ENCODE assay signal across 9 mouse cellular contexts in genomic region chr6:134773961-134774360, GRCm38 (mm10). TPM values are rescaled to one million over a fixed set of nuclear protein-coding genes. Genes with fewer than 3 reads are reported as not detected.
DNase-seq lines count a peak whose midpoint lies in the region; ATAC-seq and TF ChIP-seq lines count a peak whose summit lies in the region.
"Had no signal": no experiment of that assay in that cellular context is flagged by ENCODE, and none has a peak within 500 bp of the region (broad histone marks: within the 10 kb centered on the region; RNA-seq: fewer than 3 reads in every experiment).

No protein-coding gene starts in this region.

- no peaks in the 10 kb centered on the region for H3K36me3 ChIP-seq in stomach, embryonic 16.5 days (ENCODE audit: control insufficient read depth, insufficient read depth, low read length)
- H3K36me3 ChIP-seq in midbrain, embryonic 11.5 days (ENCODE audit: control insufficient read depth, insufficient read depth, low read length) = no peaks in the 10 kb centered on the region
- H3K36me3 ChIP-seq: limb, embryonic 12.5 days had no signal

- DNase-seq in NIH3T3 (ENCODE audit: low read depth) = peak; percentile 27
- peak; percentile 77 for DNase-seq in brain, embryonic 14.5 days (ENCODE audit: low read depth)
- peak; percentile 70 to 75 for DNase-seq in heart, adult 18-20 months
- DNase-seq in kidney, postnatal 14 days = peak; percentile 29
- DNase-seq in midbrain, embryonic 11.5 days (ENCODE audit: low spot score, missing footprints) = no peak
- DNase-seq in Muller cell, postnatal 12 days (ENCODE audit: inconsistent ontology term) = no peak

- peak overlapping the region; percentile 70 for H3K27ac ChIP-seq in stomach, embryonic 16.5 days (ENCODE audit: low read length)
- H3K27ac ChIP-seq in midbrain, embryonic 11.5 days (ENCODE audit: low read depth, low read length) = no peak overlapping the region
- H3K27ac ChIP-seq: limb, embryonic 12.5 days had no signal

- peaks cover 9% of the 10 kb centered on the region for H3K4me1 ChIP-seq in stomach, embryonic 16.5 days (ENCODE audit: control insufficient read depth, insufficient read depth, low read length)
- no peaks in the 10 kb centered on the region for H3K4me1 ChIP-seq in midbrain, embryonic 11.5 days (ENCODE audit: control insufficient read depth, insufficient read depth, low read length)

- H3K9me3 ChIP-seq in stomach, embryonic 16.5 days (replicated peaks; ENCODE audit: control insufficient read depth, low read length) = no peaks in the 10 kb centered on the region
- no peaks in the 10 kb centered on the region for H3K9me3 ChIP-seq in midbrain, embryonic 11.5 days (ENCODE audit: control insufficient read depth, low read length)
- H3K9me3 ChIP-seq: limb, embryonic 12.5 days had no signal

- no peak overlapping the region for H3K4me3 ChIP-seq in stomach, embryonic 16.5 days (replicated peaks; ENCODE audit: low read length)
- no peak overlapping the region for H3K4me3 ChIP-seq in midbrain, embryonic 11.5 days (ENCODE audit: low read depth, low read length)
- H3K4me3 ChIP-seq: limb, embryonic 12.5 days had no signal

- H3K27me3 ChIP-seq in stomach, embryonic 16.5 days (ENCODE audit: control insufficient read depth, insufficient read depth, low read length) = no peaks in the 10 kb centered on the region
- H3K27me3 ChIP-seq in midbrain, embryonic 11.5 days (ENCODE audit: control insufficient read depth, insufficient read depth, low read length) = no peaks in the 10 kb centered on the region
- H3K27me3 ChIP-seq: limb, embryonic 12.5 days had no signal

- no peak overlapping the region for H3K9ac ChIP-seq in stomach, embryonic 16.5 days (ENCODE audit: low read length)
- H3K9ac ChIP-seq in midbrain, embryonic 11.5 days (ENCODE audit: low read length) = no peak overlapping the region
- H3K9ac ChIP-seq: limb, embryonic 12.5 days had no signal

- no peak for TF ChIP-seq CTCF in brain, embryonic 14.5 days (IDR thresholded peaks at IDR 0.05; ENCODE audit: borderline replicate concordance, extremely low read depth, insufficient read depth, insufficient read length)

- 15% methylated on average over 3 of the region's 3 CpGs for WGBS in stomach, embryonic 16.5 days
- WGBS in midbrain, embryonic 11.5 days = 80% methylated on average over 3 of the region's 3 CpGs

- TF ChIP-seq POLR2A in brain, embryonic 14.5 days (IDR thresholded peaks at IDR 0.05; ENCODE audit: borderline replicate concordance, extremely low read depth, insufficient read depth, insufficient read length, poor library complexity, severe bottlenecking) = no peak

- peak; percentile 92 for ATAC-seq in stomach, embryonic 16.5 days (ENCODE audit: insufficient read depth, low FRiP score)
- ATAC-seq in midbrain, embryonic 11.5 days (ENCODE audit: low FRiP score) = no peak
- no peak for ATAC-seq in monocyte, adult 5-6 weeks (replicated peaks; ENCODE audit: insufficient number of reproducible peaks, low FRiP score, low TSS enrichment, poor library complexity, severe bottlenecking)

- no peak overlapping the region for H3K4me2 ChIP-seq in stomach, embryonic 16.5 days (ENCODE audit: low read depth, low read length)
- no peak overlapping the region for H3K4me2 ChIP-seq in midbrain, embryonic 11.5 days
- H3K4me2 ChIP-seq: limb, embryonic 12.5 days had no signal

RNA-seq across cellular contexts. Expression of gene Dusp16, which starts 18.5 kb away (rescaled TPM):
- polyA plus RNA-seq in brain, embryonic 14.5 days (2012; rRNA removed) = 8.0 and 10.4 TPM in 2 replicates
- total RNA-seq in heart, adult 18-20 months (2021) = 10 to 100 TPM; 20.7 to 23.8 TPM
- polyA plus RNA-seq in stomach, embryonic 16.5 days (2015; fragmentation: Nextera tagmentation; extraction: Ambion mirVana) = 18.5 and 19.2 TPM in 2 replicates
- 18.0 and 18.5 TPM in 2 replicates for polyA plus RNA-seq in midbrain, embryonic 11.5 days (2014; fragmentation: Nextera tagmentation; extraction: Ambion mirVana)
- 234 to 312 TPM (median 310 TPM) in 3 replicates for total RNA-seq in monocyte, adult 5-6 weeks (2017)

RNA-seq across cellular contexts. Expression of gene Crebl2, which starts 56.0 kb away (rescaled TPM):
- polyA plus RNA-seq in brain, embryonic 14.5 days (2012; rRNA removed) = 8.4 and 8.8 TPM in 2 replicates
- 10 to 100 TPM; 13.3 to 15.7 TPM for total RNA-seq in heart, adult 18-20 months (2021)
- polyA plus RNA-seq in stomach, embryonic 16.5 days (2015; fragmentation: Nextera tagmentation; extraction: Ambion mirVana) = 3.3 and 3.9 TPM in 2 replicates
- 0.92 and 1.2 TPM in 2 replicates for polyA plus RNA-seq in midbrain, embryonic 11.5 days (2014; fragmentation: Nextera tagmentation; extraction: Ambion mirVana)
- total RNA-seq in monocyte, adult 5-6 weeks (2017) = 25.9 to 36.8 TPM (median 29.9 TPM) in 3 replicates

Comparison
In these comparisons a context has a peak if more than half of its experiments do, and no peak if none do; other contexts are left out.
1. DNase-seq: peak in NIH3T3 (single experiment), brain, embryonic 14.5 days (single experiment), heart, adult 18-20 months (2 of 2) and kidney, postnatal 14 days (single experiment); none in midbrain, embryonic 11.5 days (single experiment) and Muller cell, postnatal 12 days (single experiment).